Mouse (Mus musculus) C2C12 (cell line): ENCODE data around the gene Hist4h4.

ENCODE experiments used
- CEBPB ChIP-seq: IDR thresholded peaks from one replicate; pipeline ENCODE4 v1.6.1; 2011; ENCODE audit warnings: low read depth, mild to moderate bottlenecking, control low read depth, moderate library complexity
- CTCF ChIP-seq: IDR thresholded peaks from one replicate; pipeline ENCODE4 v1.5.1; 2011; ENCODE audit not compliant: control insufficient read depth, insufficient read depth, insufficient read length
- MAX ChIP-seq: IDR thresholded peaks from one replicate; pipeline ENCODE4 v1.6.1; 2011; ENCODE audit warnings: mild to moderate bottlenecking, control low read depth
- MYOD1 ChIP-seq: IDR thresholded peaks from one replicate; pipeline ENCODE4 v1.6.1; 2011; ENCODE audit warnings: low read depth; ENCODE audit not compliant: control insufficient read depth, insufficient read length
- USF1 ChIP-seq: IDR thresholded peaks from one replicate; pipeline ENCODE4 v1.6.1; 2011; ENCODE audit warnings: low read depth, mild to moderate bottlenecking, control low read depth, moderate library complexity

GRCm38 (mm10) chr6:136813117-136813516, 8.9 kb upstream of the Hist4h4 start:
- TF ChIP-seq CTCF, result no peak
- no peak for TF ChIP-seq USF1
- no peak for TF ChIP-seq MAX
- TF ChIP-seq MYOD1, result no peak
- no peak for TF ChIP-seq CEBPB
